Mouse (Mus musculus): ENCODE data around the gene Ttc23. TPM values are rescaled to one million over a fixed set of nuclear protein-coding genes. Genes with fewer than 3 reads are reported as not detected.

Ttc23 gene
- polyA plus RNA-seq, 1 experiment from 2014 or later, result 7.5 TPM

DNA sequence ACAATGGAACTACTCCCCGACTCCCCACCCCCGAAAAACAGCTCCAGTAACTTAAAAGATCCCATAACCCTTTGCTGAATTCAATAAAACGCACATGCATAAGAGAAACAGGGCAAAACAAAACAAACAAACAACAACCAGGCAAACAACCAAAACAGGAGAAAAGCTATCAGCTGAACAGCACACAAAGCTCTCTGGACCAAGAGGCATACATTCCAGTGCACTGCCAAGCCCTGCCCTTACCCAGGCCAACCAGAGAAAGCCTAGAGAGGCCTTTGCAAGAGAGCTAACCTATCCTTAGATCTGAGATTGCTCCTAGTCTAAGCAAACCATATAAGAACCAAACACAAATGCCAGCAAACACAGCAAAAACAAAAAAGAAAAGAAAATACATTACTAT is 25.1 kb upstream of the Ttc23 start:
- ATAC-seq (replicated peaks), result no peak
- no peaks in the 10 kb centered on the region for H3K27me3 ChIP-seq (replicated peaks)
- H3K9me3 ChIP-seq, result no peaks in the 10 kb centered on the region
- no peaks in the 10 kb centered on the region for H3K36me3 ChIP-seq (replicated peaks)
- no peak overlapping the region for H3K9ac ChIP-seq
- no peaks in the 10 kb centered on the region for H3K4me1 ChIP-seq
- H3K4me2 ChIP-seq, result no peak overlapping the region
- no peak overlapping the region for H3K27ac ChIP-seq
- WGBS, result 83% methylated on average over 3 of the region's 3 CpGs
- no peak overlapping the region for H3K4me3 ChIP-seq

DNA sequence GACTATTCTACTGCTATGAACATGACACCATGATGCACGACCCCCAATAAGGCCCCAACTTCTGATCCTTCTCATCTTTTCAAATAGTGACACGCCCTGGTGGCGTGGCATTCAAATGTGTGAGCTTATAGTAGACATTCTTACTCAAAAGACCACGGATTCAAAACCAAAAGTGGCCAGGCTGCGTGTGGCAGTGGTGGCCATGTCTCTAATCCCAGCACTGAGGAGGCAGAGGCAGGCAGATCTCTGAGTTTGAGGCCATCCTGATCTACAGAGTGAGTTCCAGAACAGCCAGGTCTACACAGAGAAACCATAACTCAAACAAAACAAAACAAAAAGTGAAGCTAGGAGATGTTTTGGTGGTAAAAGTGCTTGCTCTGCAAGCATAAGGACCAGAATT is 20.5 kb upstream of the Ttc23 start:
- no peaks in the 10 kb centered on the region for H3K36me3 ChIP-seq (replicated peaks)
- no peak overlapping the region for H3K4me2 ChIP-seq
- H3K9me3 ChIP-seq, result no peaks in the 10 kb centered on the region
- 90% methylated on average over 5 of the region's 5 CpGs for WGBS
- H3K4me1 ChIP-seq, result no peaks in the 10 kb centered on the region
- H3K9ac ChIP-seq, result no peak overlapping the region
- no peak for ATAC-seq (replicated peaks)
- H3K27ac ChIP-seq, result no peak overlapping the region
- H3K4me3 ChIP-seq, result no peak overlapping the region
- H3K27me3 ChIP-seq (replicated peaks), result no peaks in the 10 kb centered on the region

DNA sequence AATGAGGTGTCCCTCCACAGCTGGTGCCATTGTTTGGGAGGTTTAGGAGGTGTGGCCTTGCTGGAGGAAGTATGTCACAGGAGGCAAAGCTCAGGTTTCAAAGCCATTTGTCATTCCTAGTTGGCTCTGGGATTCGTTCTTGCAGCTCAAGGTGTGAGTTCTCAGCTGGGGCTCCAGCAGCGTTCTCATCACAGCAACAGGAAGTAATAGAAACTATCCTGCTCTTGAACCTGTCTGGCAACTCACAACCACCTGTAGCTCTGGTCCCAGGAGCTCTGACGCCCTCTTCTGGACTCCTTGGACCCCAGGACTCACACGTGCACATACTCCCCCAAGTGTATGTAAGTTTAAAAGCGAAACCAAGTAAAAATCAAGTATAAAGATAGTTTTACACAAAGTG is 17.5 kb upstream of the Ttc23 start:
- Histone ChIP-seq H3K27ac (no peak overlapping the region), H3K27me3 (replicated peaks) (no peaks in the 10 kb centered on the region), H3K4me2 (no peak overlapping the region), H3K4me1 (no peaks in the 10 kb centered on the region), H3K9me3 (no peaks in the 10 kb centered on the region), H3K9ac (no peak overlapping the region), H3K36me3 (replicated peaks) (no peaks in the 10 kb centered on the region), H3K4me3 (no peak overlapping the region)
- 53% methylated on average over 5 of the region's 5 CpGs for WGBS
- no peak for ATAC-seq (replicated peaks)

DNA sequence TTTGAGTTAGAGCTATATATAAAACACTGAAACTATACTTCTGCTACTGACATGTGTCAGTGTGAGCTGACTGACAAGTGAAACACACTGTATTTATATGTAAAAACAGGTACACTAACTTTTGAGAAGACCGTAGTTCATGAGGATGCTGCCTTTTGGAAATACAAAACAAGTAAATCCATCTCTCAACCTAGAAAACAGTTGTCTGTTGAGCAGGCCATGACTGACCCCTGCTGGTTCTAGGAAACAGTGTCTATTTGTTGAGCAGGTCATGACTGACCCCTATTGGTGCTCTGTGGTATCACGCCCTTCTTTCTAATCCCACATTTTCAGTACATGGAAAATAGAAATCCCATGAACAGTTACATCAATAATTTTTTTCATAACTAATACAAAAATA is 16.4 kb upstream of the Ttc23 start:
- no peaks in the 10 kb centered on the region for H3K9me3 ChIP-seq
- 14% methylated on average over 2 of the region's 2 CpGs for WGBS

DNA sequence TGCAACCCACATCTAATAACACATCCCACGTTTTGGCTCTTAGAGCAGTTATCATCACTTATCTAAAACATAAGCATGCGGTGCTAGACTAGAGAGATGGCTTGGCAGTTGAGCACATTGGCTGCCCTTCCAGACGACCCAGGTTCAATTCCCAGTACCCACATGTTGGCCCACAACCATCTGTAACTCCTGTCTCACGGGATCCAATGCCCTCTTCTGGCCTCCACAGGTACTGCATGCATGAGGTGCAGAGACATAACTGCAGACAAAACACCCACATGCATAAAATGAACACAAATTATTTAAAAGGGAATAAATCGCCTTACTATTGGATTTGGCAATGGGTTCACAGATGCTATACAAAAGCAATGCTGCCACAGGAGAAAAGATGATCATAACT is 14.8 kb upstream of the Ttc23 start:
- Histone ChIP-seq H3K27me3 (replicated peaks) (no peaks in the 10 kb centered on the region), H3K4me2 (no peak overlapping the region), H3K36me3 (replicated peaks) (no peaks in the 10 kb centered on the region; the same call in 1 of the 2 replicates), H3K4me1 (no peaks in the 10 kb centered on the region), H3K27ac (no peak overlapping the region), H3K9ac (no peak overlapping the region), H3K9me3 (no peaks in the 10 kb centered on the region), H3K4me3 (no peak overlapping the region)
- ATAC-seq (replicated peaks), result no peak
- 88% methylated on average over 5 of the region's 5 CpGs for WGBS

More for the DNA sequence above, 16.4 kb upstream of the Ttc23 start:
- H3K4me3 ChIP-seq, result no peak overlapping the region
- no peaks in the 10 kb centered on the region for H3K4me1 ChIP-seq
- H3K9ac ChIP-seq, result no peak overlapping the region
- no peaks in the 10 kb centered on the region for H3K36me3 ChIP-seq (replicated peaks)
- H3K27ac ChIP-seq, result no peak overlapping the region
- no peak overlapping the region for H3K4me2 ChIP-seq
- no peaks in the 10 kb centered on the region for H3K27me3 ChIP-seq (replicated peaks)
- peak; percentile 77 for ATAC-seq (replicated peaks)

GRCm38 (mm10) chr7:67634210-67634609 is 13.0 kb upstream of the Ttc23 start:
- no peaks in the 10 kb centered on the region for H3K9me3 ChIP-seq
- WGBS, result over 99% methylated on average over 3 of the region's 3 CpGs
- no peaks in the 10 kb centered on the region; the same call in 1 of the 2 replicates for H3K36me3 ChIP-seq (replicated peaks)
- H3K4me3 ChIP-seq, result no peak overlapping the region
- no peaks in the 10 kb centered on the region for H3K27me3 ChIP-seq (replicated peaks)
- no peak overlapping the region for H3K27ac ChIP-seq
- no peak overlapping the region for H3K4me2 ChIP-seq
- ATAC-seq (replicated peaks), result no peak
- H3K9ac ChIP-seq, result no peak overlapping the region
- no peaks in the 10 kb centered on the region for H3K4me1 ChIP-seq

DNA sequence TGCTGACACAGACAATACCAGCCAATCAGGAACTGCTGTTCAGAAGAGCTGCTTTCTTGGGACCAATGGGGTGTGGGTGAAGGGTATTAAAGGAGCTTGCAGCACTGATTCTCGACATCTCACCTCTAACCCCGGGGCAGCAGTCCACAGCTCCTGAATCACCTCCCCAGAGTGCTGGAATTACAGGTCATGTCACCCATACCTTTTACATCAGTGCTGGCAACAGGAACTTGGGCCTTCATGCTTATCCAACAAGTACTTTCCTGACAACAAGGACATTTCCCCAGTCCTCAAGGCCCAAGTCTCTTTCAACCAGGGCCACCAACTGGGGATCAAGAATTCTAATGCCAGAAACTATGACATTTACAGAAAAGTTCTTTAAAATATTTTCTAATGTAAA is 11.0 kb upstream of the Ttc23 start:
- H3K4me3 ChIP-seq, result no peak overlapping the region
- ATAC-seq (replicated peaks), result no peak
- H3K9ac ChIP-seq, result no peak overlapping the region
- H3K36me3 ChIP-seq (replicated peaks), result no peaks in the 10 kb centered on the region; the same call in 1 of the 2 replicates
- no peaks in the 10 kb centered on the region for H3K27me3 ChIP-seq (replicated peaks)
- no peak overlapping the region for H3K4me2 ChIP-seq
- no peaks in the 10 kb centered on the region for H3K9me3 ChIP-seq
- H3K27ac ChIP-seq, result no peak overlapping the region
- 65% methylated on average over 2 of the region's 2 CpGs for WGBS
- H3K4me1 ChIP-seq, result no peaks in the 10 kb centered on the region

- Histone ChIP-seq H3K9ac (no peak overlapping the region), H3K27ac (no peak overlapping the region), H3K36me3 (replicated peaks) (no peaks in the 10 kb centered on the region; the same call in 1 of the 2 replicates), H3K9me3 (no peaks in the 10 kb centered on the region), H3K4me2 (no peak overlapping the region), H3K4me3 (no peak overlapping the region), H3K27me3 (replicated peaks) (no peaks in the 10 kb centered on the region), H3K4me1 (peaks cover 9% of the 10 kb centered on the region)
- ATAC-seq (replicated peaks), result no peak
- 51% methylated on average over 3 of the region's 3 CpGs for WGBS
Measured at GRCm38 (mm10) chr7:67639006-67639405, 8.2 kb upstream of the Ttc23 start.

DNA sequence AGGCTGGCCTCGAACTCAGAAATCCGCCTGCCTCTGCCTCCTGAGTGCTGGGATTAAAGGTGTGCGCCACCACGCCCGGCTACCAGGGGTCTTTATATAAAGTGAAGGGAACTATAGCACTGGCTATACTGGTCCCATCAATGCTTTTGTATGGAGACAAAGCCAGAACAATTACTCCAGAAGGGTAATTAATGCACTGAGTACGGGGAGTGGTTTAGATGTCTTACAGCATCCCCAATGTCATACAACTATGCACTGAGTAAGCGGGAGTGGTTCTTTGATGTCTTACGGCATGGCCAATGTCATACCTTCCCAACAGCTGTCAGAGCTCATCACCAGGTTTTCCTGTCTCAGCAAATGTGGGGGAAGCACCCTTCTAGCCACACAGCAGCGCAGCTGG is 4.3 kb upstream of the Ttc23 start:
- H3K4me1 ChIP-seq, result peaks cover 23% of the 10 kb centered on the region
- H3K4me2 ChIP-seq, result no peak overlapping the region
- no peak for ATAC-seq (replicated peaks)

DNA sequence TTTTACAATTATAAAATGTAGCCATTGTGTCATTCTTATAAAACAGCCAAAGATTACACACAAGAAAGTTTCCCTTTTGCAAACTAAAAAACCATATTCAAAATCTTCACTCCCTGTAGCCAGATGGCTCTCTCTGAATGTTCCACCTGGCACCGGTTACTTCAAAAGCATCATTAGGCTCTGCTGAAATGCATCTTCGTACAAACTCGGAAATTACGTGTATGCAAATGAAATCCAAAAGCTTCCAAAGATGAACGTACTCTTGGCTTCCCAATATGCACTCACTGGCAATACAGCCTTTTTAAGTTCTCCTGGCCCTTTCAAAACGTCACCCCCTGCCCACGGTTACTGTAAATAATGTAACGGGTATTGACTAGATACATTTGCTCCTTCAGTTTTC is 2.9 kb upstream of the Ttc23 start:
- Histone ChIP-seq H3K4me1 (peaks cover 23% of the 10 kb centered on the region), H3K4me2 (peak overlapping the region; percentile 48), H3K27me3 (replicated peaks) (no peaks in the 10 kb centered on the region), H3K9ac (peak overlapping the region; percentile 83), H3K9me3 (no peaks in the 10 kb centered on the region), H3K27ac (no peak overlapping the region), H3K36me3 (replicated peaks) (no peaks in the 10 kb centered on the region; the same call in 1 of the 2 replicates), H3K4me3 (peak overlapping the region; percentile 75)
- WGBS, result 40% methylated on average over 8 of the region's 8 CpGs
- ATAC-seq (replicated peaks), result no peak

More for the DNA sequence above, 4.3 kb upstream of the Ttc23 start:
- H3K4me3 ChIP-seq, result no peak overlapping the region
- H3K27me3 ChIP-seq (replicated peaks), result no peaks in the 10 kb centered on the region
- H3K36me3 ChIP-seq (replicated peaks), result no peaks in the 10 kb centered on the region; the same call in 1 of the 2 replicates
- H3K9ac ChIP-seq, result no peak overlapping the region
- H3K27ac ChIP-seq, result no peak overlapping the region
- WGBS, result 93% methylated on average over 9 of the region's 9 CpGs
- H3K9me3 ChIP-seq, result no peaks in the 10 kb centered on the region

GRCm38 (mm10) chr7:67644833-67645680 is 2.2 kb upstream of the Ttc23 start, which contains the start of gene Lrrc28:
TSS of gene Lrrc28 (minus strand) at chr7:67645268.
- Histone ChIP-seq H3K4me2 (peak within 1 kb of the TSS; percentile 81), H3K4me3 (peak within 1 kb of the TSS; percentile 75), H3K4me1 (peaks cover 23% of the 10 kb centered on the region), H3K27ac (peak within 1 kb of the TSS; percentile 88), H3K9me3 (no peaks in the 10 kb centered on the region), H3K36me3 (replicated peaks) (no peaks in the 10 kb centered on the region; the same call in 1 of the 2 replicates), H3K27me3 (replicated peaks) (no peaks in the 10 kb centered on the region), H3K9ac (peak within 1 kb of the TSS; percentile 83)
- WGBS, result under 1% methylated on average over 55 of the region's 55 CpGs
- ATAC-seq (replicated peaks), result peak; percentile 99

GRCm38 (mm10) chr7:67645681-67646014 is 1.6 kb upstream of the Ttc23 start:
- peak overlapping the region; percentile 81 for H3K4me2 ChIP-seq
- peaks cover 23% of the 10 kb centered on the region for H3K4me1 ChIP-seq
- no peaks in the 10 kb centered on the region; the same call in 1 of the 2 replicates for H3K36me3 ChIP-seq (replicated peaks)
- WGBS, result under 1% methylated on average over 15 of the region's 15 CpGs
- peak overlapping the region; percentile 75 for H3K4me3 ChIP-seq
- H3K9ac ChIP-seq, result peak overlapping the region; percentile 62
- H3K9me3 ChIP-seq, result no peaks in the 10 kb centered on the region
- H3K27ac ChIP-seq, result peak overlapping the region; percentile 88
- no peaks in the 10 kb centered on the region for H3K27me3 ChIP-seq (replicated peaks)
- no peak for ATAC-seq (replicated peaks)

DNA sequence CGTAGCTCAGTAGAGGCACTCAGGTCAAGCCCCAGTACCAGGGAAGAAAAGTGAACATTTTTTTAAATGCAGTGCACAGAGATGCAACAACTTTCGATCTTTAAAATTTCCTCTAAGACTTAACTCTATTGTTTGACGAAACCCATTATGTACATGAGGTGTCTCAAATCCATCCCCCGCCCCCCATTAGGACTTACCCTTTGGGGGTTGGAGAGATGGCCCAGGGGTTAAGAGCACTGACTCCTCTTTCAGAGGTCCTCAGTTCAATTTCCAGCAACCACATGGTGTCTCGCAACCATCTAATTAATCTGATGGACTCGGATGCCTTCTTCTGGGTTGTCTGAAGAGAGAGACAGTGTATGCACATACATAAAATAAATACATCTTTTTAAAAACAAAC is 1.1 kb upstream of the Ttc23 start:
- Histone ChIP-seq H3K4me3 (peak overlapping the region; percentile 75), H3K4me2 (peak overlapping the region; percentile 81), H3K9ac (peak overlapping the region; percentile 62), H3K36me3 (replicated peaks) (no peaks in the 10 kb centered on the region), H3K4me1 (peaks cover 23% of the 10 kb centered on the region), H3K27ac (peak overlapping the region; percentile 88), H3K27me3 (replicated peaks) (no peaks in the 10 kb centered on the region), H3K9me3 (no peaks in the 10 kb centered on the region)
- ATAC-seq (replicated peaks), result no peak
- WGBS, result 4% methylated on average over 6 of the region's 6 CpGs

All from midbrain, embryonic 15.5 days (tissue).